Mouse (Mus musculus) spleen, adult 2 months (tissue): ENCODE data around the gene Lonp2. TPM values are rescaled to one million over a fixed set of nuclear protein-coding genes. Genes with fewer than 3 reads are reported as not detected.

Experiments
- DNase-seq, 2 experiments: peaks; one replicate each; pipeline versions ENCODE4 v3.0.0 to v3.0.0-alpha.2; 2012 to 2021; ENCODE audit warnings: low spot score in 2 of 2, low read depth in 1 of 2
- H3K27ac ChIP-seq: fragments of 200-500 bp; 2 replicates; pipeline ENCODE4 v1.5.1; 2012; ENCODE audit warnings: low read length, inconsistent platforms; ENCODE audit not compliant: insufficient read depth
- H3K27me3 ChIP-seq: fragments of 200-500 bp; 2 replicates; pipeline ENCODE4 v1.6.1; 2012; ENCODE audit warnings: mild to moderate bottlenecking, moderate library complexity, low read length, inconsistent platforms; ENCODE audit not compliant: control insufficient read depth, insufficient read depth
- H3K36me3 ChIP-seq: fragments of 200-500 bp; 2 replicates; pipeline ENCODE4 v1.6.1; 2012; ENCODE audit warnings: mild to moderate bottlenecking, low read length, inconsistent platforms; ENCODE audit not compliant: control insufficient read depth, insufficient read depth
- H3K4me1 ChIP-seq: fragments of 200-500 bp; 2 replicates; pipeline ENCODE4 v1.6.1; 2011; ENCODE audit warnings: inconsistent platforms; ENCODE audit not compliant: control insufficient read depth, insufficient read depth, insufficient read length
- H3K4me3 ChIP-seq: fragments of 200-500 bp; 2 replicates; pipeline ENCODE4 v1.5.1; 2011; ENCODE audit warnings: mild to moderate bottlenecking, inconsistent platforms; ENCODE audit not compliant: insufficient read depth, insufficient read length; ENCODE audit errors: extremely low read depth
- CTCF ChIP-seq: fragments of 200-500 bp; IDR thresholded peaks from 2 replicates; pipeline ENCODE4 v1.5.1; 2011; ENCODE audit warnings: mild to moderate bottlenecking, inconsistent platforms; ENCODE audit not compliant: insufficient read depth, insufficient read length, insufficient replicate concordance; ENCODE audit errors: extremely low read depth
- POLR2A ChIP-seq: fragments of 200-500 bp; IDR thresholded peaks from 2 replicates; pipeline ENCODE4 v1.6.1; 2011; ENCODE audit warnings: low read depth, low read length, inconsistent platforms
- WGBS: fragments of 180-500 bp; shearing (Covaris S2); methylation state at CpG from one replicate; pipeline ENCODE4 v1.1.7; 2018; 5-methylcytosine and 5-hydroxymethylcytosine counted together
- polyA plus RNA-seq: library from polyadenylated mRNA; depleted of rRNA; stranded (reverse); fragments of >200 nt; gene quantifications from 2 replicates; pipeline ENCODE4 v1.2.3, GENCODE M21; 2012

The Lonp2 gene
- polyA plus RNA-seq, 1 experiment = 48.9 TPM

DNA sequence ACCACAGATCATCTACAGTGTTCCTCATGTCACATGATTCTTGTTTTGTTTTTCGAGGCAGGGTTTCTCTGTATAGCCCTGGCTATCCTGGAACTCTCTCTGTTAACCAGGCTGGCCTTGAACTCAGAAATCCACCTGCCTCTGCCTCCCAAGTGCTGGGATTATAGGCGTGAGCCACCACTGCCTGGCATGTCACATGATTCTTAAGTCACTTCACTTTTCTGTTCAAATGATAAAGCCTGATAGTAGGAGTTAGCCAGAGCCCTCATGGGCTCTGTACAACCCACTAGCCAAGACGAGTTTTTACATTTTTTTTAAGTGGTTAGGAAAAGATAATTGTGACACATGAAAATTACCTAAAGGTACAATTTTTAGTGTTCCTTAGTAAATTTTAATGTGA, 134.8 kb downstream of the Lonp2 start:
- no peak for DNase-seq
- TF ChIP-seq POLR2A (no peak), CTCF (no peak)
- H3K4me1 ChIP-seq = no peaks in the 10 kb centered on the region
- H3K27me3 ChIP-seq = no peaks in the 10 kb centered on the region
- no peaks in the 10 kb centered on the region for H3K36me3 ChIP-seq
- no peak overlapping the region for H3K27ac ChIP-seq
- no peak overlapping the region for H3K4me3 ChIP-seq
- 70% methylated on average over 3 of the region's 3 CpGs for WGBS

GRCm38 (mm10) chr8:86759090-86759491, 135.2 kb downstream of the Lonp2 start:
- DNase-seq = no peak
- 75% methylated on average over 4 of the region's 4 CpGs for WGBS
- H3K27ac ChIP-seq = no peak overlapping the region
- TF ChIP-seq POLR2A (no peak), CTCF (no peak)
- H3K4me3 ChIP-seq = no peak overlapping the region
- H3K27me3 ChIP-seq = no peaks in the 10 kb centered on the region
- H3K36me3 ChIP-seq = no peaks in the 10 kb centered on the region
- no peaks in the 10 kb centered on the region for H3K4me1 ChIP-seq

DNA sequence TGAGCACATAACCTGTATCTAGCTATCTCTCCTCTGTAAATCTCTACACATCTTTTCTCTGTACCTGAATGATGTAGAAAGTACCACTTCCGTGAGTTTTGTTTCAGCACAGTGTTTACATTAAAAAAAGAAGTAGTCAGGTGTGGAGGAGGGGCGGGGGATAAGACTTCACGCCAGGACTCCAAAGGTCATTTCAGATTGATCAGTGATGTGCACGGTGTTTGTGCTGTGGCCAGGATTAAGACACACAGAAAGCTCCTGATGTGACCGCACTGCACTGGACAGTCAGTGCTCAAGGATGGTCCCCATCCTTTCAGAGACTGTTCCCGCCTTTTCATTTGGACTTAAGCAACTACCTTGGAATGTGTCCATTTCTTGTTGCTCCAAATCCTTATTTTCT, 136.9 kb downstream of the Lonp2 start:
- WGBS = 88% methylated on average over 6 of the region's 6 CpGs
- no peak overlapping the region for H3K27ac ChIP-seq

DNA sequence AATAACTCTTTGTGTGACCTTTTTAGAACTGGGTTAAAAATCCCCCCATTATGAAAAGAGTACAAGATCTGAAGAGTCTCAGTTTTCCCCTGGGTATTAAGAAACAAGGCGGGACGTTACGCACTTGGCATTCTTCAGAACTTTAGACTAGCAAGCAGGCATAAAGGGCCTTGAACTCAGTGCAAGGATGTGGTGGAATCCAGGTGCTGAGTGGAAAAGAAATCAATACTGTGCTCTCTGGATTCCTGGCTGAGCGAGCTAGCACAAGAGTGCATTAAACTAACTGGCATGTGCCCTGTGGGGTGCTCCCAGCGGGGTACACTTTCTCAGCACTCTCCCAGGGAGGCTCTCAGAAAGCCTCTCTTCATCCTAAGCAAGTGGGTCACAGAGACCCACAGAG, 139.0 kb downstream of the Lonp2 start:
- 79% methylated on average over 5 of the region's 5 CpGs for WGBS
- Histone ChIP-seq H3K4me3 (no peak overlapping the region), H3K27me3 (no peaks in the 10 kb centered on the region), H3K27ac (no peak overlapping the region), H3K36me3 (no peaks in the 10 kb centered on the region), H3K4me1 (no peaks in the 10 kb centered on the region)
- DNase-seq = no peak
- TF ChIP-seq CTCF = no peak
- TF ChIP-seq POLR2A = no peak

More for the DNA sequence above, 136.9 kb downstream of the Lonp2 start:
- TF ChIP-seq POLR2A = no peak
- TF ChIP-seq CTCF = no peak
- no peaks in the 10 kb centered on the region for H3K36me3 ChIP-seq
- no peaks in the 10 kb centered on the region for H3K4me1 ChIP-seq
- no peak overlapping the region for H3K4me3 ChIP-seq
- no peaks in the 10 kb centered on the region for H3K27me3 ChIP-seq
- DNase-seq = no peak

DNA sequence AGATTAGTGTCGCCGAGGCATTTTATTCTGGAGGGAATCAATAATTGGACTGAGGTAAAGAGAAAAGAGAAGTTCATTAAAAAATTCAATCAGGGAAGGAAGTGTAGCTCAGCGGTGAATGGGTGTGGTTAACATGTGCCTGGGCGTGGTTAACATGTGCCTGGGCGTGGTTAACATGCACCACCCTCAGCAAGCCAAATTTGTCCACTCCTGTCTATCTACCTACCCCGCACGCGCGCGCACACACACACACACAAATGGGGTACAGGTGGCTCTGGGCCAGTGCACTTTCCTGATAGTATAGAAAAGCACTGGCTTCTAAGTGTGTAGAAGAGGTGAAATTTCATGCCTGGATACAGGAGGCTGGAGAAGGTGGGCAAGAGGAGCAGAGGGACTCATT, 141.3 kb downstream of the Lonp2 start:
- WGBS = 63% methylated on average over 10 of the region's 10 CpGs
- peak in 1 of 2 experiments; percentile 11 for DNase-seq
- no peak overlapping the region for H3K27ac ChIP-seq

DNA sequence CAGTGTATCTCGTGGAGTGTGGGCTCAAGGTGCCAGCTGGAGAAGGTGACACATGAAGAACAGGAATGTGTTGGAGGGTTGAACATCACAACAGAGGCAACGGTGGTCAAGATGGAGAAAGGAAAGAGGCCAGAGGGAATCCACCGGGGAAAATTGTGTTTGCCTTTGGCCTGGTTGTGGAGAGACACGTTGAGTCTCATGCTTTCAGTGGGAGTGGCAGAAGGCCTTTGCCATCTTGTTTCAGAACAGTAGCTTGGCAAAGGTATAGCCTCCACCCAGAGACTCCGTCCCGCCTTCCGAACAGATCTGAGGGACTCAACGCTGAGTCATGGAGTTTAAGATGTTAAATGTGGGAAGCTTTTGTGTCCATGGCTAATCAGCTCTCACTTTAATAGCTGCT, 141.8 kb downstream of the Lonp2 start:
- H3K27ac ChIP-seq = no peak overlapping the region
- no peak for TF ChIP-seq POLR2A
- DNase-seq = no peak
- WGBS = 95% methylated on average over 8 of the region's 8 CpGs
- no peak overlapping the region for H3K4me3 ChIP-seq
- no peaks in the 10 kb centered on the region for H3K36me3 ChIP-seq
- H3K27me3 ChIP-seq = no peaks in the 10 kb centered on the region
- H3K4me1 ChIP-seq = no peaks in the 10 kb centered on the region

More for the DNA sequence above, 141.3 kb downstream of the Lonp2 start:
- no peak for TF ChIP-seq POLR2A
- no peak for TF ChIP-seq CTCF
- Histone ChIP-seq H3K4me1 (no peaks in the 10 kb centered on the region), H3K4me3 (no peak overlapping the region), H3K36me3 (no peaks in the 10 kb centered on the region), H3K27me3 (no peaks in the 10 kb centered on the region)

- no peak overlapping the region for H3K4me3 ChIP-seq
- H3K27ac ChIP-seq = no peak overlapping the region
- H3K4me1 ChIP-seq = no peaks in the 10 kb centered on the region
- H3K36me3 ChIP-seq = no peaks in the 10 kb centered on the region
- WGBS = 88% methylated on average over 9 of the region's 9 CpGs
- no peaks in the 10 kb centered on the region for H3K27me3 ChIP-seq
- no peak for DNase-seq
- TF ChIP-seq POLR2A (no peak), CTCF (no peak)
These were observed 142.8 kb downstream of the Lonp2 start for GRCm38 (mm10) chr8:86766548-86767211.
